Mouse (Mus musculus) heart, postnatal 14 days (tissue): ENCODE measurements at regions not wholly inside any gene's neighbourhood (a gene's known extent, or its start where the extent isn't known, plus 50 kb on each side); places are given as distances from the start of the nearest gene placed in this dataset.

Source experiments
- DNase-seq, 2 experiments: peaks; one replicate each; pipeline ENCODE4 v3.0.0; 2021 to 2022
- intact Hi-C: fragments of 180-260 bp; cut with DNase I; formaldehyde crosslinking; loops from one replicate; pipeline ENCODE4 v1.15.1; 2025
- microRNA-seq, 2 experiments: library from miRNA; unstranded; fragments of <30 nt; microRNA quantifications; one replicate each; pipeline ENCODE4 v1.2.0; 2021 to 2022

DNA sequence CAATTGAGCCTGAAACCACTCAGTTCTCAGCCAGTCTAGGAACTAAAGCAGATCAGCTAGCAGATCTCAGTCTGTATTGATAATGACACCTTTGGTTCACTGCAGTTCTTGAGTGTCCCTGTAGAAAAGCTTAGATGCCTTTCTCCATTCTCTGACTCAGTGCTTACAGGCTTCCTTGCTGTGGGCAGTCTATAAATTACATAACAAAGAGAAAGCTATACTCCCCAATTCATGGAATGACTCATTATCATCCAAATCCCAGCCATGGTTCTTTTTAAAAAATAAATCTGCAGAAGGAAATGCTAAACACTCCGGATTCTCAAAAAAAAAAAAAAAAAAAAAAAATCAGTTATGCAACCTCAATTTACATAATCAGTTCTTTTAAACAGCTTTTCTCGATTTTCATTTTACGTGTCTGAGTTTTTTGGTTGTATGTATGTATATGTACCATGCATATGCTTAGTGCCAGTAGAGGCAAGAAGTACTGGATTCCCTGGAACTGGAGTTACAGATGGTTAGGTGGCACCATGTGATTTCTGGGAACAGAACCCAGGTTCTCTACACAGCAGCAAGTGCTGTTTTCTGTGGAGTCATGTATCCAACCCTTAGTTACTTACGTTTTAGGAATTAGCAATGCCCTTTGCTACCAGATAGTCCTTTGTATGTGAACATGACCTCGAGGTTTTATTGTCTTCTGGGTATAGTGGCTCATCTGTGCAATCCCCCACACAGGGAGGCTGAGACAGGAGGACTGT is 71.5 kb upstream of the Slc39a10 start:
- intact Hi-C loops, result no loop called here
- no peak for DNase-seq

Small RNA genes in the stretch of these regions (microRNA-seq; reads per million reads assigned to microRNA genes)
- 0 reads per million in 2 experiments for gene Mir6350
